Mouse (Mus musculus) lung, postnatal 36 days (tissue): ENCODE data around the gene Galns.

Experiments
- DNase-seq: peaks from one replicate; pipeline ENCODE4 v3.0.0; 2022; ENCODE audit warnings: mixed read lengths

The Galns gene

DNA sequence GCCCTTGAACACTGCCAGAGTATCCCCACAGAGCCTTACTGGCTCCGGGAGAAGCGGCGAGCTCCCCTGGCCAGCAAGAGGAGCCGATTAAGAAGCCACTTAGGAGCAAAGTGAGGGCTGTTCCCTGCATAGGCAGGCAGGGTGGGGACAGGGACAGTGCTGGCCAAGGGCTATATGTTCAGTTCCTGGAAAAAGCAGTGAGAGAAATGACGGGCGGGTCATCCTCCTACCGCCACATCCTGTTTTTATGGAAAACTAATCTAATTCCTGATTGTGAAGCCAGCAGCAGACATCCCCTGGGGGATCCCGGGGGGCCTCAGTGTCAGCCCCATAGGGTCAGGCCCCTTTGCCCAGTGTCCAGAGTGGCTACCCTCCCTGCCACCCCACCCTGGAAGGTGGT lies 80.0 kb downstream of the Galns start:
- DNase-seq: peak; percentile 35

DNA sequence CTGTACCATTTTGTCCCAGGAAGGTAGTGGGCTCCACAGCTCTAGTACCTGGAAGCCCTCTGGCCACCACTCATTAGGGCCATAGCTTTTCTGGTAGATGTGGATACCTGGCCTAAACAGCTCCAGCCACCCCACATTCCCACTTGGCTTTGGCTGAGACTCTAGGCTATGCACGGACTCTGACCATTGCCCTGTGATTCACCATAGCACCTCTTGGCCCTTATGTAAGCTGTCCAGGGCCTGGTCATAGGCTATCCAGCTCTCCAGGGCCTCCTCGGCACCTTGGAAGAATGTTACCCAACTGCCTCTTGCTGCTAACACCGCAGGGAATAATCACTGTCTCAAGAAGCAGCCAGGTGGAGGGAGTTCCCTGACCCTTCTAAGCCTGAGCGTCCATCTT lies 82.1 kb downstream of the Galns start:
- peak; percentile 32 for DNase-seq
